Mouse (Mus musculus) myocyte (in vitro differentiated cells): ENCODE data around the gene Gm12789.

Source experiments
- E2F4 ChIP-seq: IDR thresholded peaks from one replicate; pipeline ENCODE4 v1.6.1; 2011; ENCODE audit warnings: mild to moderate bottlenecking, control low read depth, moderate library complexity; ENCODE audit not compliant: insufficient read depth
- MAX ChIP-seq: IDR thresholded peaks from one replicate; pipeline ENCODE4 v1.6.1; 2011; ENCODE audit warnings: low read depth, mild to moderate bottlenecking, control low read depth
- POLR2A ChIP-seq: IDR thresholded peaks from one replicate; pipeline ENCODE4 v1.6.1; 2011; ENCODE audit warnings: low read depth, mild to moderate bottlenecking, control low read depth, moderate library complexity; ENCODE audit not compliant: insufficient read length
- POLR2AphosphoS2 ChIP-seq: IDR thresholded peaks from one replicate; pipeline ENCODE4 v1.6.1; 2011; ENCODE audit warnings: low read depth, control low read depth; ENCODE audit not compliant: insufficient read length
- TCF3 ChIP-seq: IDR thresholded peaks from one replicate; pipeline ENCODE4 v1.6.1; 2011; ENCODE audit warnings: low read depth, control low read depth; ENCODE audit not compliant: insufficient read length
- USF1 ChIP-seq: IDR thresholded peaks from one replicate; pipeline ENCODE4 v1.6.1; 2011; ENCODE audit warnings: low read depth, mild to moderate bottlenecking, control low read depth, moderate library complexity

DNA sequence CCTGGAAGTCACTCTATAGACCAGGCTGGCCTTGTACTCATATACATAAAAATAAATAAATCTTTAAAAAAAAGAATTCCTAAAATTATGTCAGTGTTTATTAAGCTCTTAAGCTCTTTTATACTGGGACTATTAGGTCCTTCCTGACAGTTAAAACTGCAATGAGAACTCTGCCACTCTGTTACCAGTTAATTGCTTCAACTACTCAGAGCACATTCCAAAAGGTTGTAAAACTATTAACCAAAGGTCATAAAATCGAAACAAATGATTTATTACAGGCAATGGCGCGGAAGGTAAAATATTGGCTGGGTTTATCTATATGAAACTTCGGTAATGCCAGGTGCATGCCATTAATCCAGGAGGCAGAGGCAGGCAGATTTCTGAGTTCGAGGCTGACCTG, 748 bp upstream of the Gm12789 start:
- TF ChIP-seq USF1 (no peak), MAX (no peak), TCF3 (no peak), POLR2A (no peak), POLR2AphosphoS2 (no peak), E2F4 (no peak)
